Mouse (Mus musculus): ENCODE results near the gene Zcchc24.
"Not testable (repeated sequence)": the region's sequence is repeated elsewhere in the genome, so short reads cannot be mapped to it uniquely, and the experiment has no call there.

Zcchc24 gene

DNA sequence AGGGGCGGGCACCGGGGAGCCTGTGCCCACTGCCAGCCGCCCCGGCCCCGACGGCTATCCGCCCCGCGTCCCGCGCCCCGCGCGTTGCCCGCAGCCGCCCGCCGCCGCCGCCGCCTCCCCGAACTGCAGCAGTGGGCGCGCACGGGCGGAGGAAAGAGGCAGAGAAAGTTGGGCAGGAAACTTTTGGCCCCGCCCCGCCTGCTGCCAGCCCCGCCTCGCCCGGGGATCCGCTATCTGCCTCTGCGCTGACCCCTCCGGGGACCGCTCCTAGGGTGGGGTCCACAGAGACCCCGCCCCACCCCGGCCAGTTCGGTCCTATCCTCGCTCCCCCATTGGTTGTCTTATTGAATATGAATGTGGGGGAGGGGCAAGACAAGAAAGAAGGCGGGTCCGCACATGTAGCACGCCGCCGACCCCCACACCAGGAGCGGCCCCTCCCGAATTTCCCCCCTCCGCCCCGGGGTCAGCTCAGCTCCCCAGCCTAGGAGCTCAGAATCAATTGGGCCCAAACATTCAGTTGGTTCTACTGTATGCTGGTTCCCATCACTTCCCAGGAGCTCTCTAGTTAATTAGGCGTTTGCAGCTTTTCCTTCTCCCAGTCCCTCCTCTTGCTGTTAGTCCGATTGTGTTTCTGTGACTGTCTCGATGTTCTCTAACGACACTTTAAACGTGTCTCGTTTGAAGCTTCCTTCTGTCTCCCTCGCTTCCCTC lies at the start of gene Zcchc24:
Gene Zcchc24, minus strand, starts transcription at position 125 of the 711 bp plus-strand sequence.
- DNase-seq (ENCODE audit: extremely low spot score), result peak; percentile 97

DNA sequence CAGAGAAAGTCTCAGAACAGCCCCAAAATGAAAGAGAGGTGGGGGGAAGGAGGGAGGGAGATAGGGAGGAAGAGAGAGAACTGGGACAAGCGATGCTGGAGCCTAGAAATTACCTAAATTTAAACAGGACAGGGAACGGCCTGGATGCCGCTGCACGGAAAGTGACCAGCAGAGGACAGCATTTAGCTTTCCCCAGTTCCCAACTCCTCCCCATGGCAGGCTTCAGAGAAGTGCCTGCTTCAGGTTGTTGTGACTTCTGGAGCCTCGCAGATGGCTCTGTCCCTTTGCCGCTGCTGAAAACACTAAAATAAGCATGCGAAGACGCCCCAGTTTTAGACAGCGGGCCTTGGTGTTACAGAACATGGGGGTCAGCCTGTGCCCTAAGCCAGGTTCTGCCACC lies 47.6 kb upstream of the Zcchc24 start:
- DNase-seq (ENCODE audit: extremely low spot score), result peak; percentile 67

DNA sequence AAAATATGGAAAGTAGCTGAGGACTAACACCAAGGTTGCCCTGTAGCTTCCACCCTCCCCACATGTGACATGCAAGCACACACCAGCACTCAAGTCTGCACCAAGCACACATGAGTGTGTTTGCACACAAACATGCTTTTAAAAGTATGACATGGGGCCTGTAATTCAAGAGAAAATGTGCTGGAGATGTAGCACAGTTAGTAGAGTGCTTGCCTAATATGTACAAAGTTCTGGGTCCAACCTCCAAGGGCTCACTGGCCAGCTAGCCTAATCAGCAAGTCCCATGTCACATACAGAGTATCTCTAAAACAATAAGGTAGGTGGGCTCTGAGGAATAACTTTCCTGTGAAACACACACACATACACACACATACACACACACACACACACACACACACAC lies 45.3 kb upstream of the Zcchc24 start:
- DNase-seq (ENCODE audit: extremely low spot score), result no peak

DNA sequence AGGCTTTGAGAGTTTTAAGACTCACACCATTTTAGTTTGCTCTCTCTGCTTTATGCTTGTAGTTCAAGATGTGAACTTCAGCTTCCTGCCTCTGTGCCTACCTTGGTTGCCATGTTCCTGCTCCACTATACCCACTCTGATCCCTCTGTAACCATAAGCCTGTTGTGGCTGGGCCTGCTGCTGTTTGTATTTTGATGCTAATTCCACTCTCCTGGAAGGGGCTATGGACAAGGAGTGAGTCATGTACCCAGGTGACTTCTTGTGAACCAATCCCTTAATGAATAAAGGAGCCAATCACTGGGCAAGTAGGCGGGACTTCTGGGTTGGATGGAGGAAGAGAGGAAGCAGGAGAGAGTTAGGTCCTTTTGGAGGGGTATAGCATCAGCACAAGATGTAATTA lies 42.2 kb upstream of the Zcchc24 start:
- not testable (repeated sequence) for DNase-seq (ENCODE audit: extremely low spot score)

DNA sequence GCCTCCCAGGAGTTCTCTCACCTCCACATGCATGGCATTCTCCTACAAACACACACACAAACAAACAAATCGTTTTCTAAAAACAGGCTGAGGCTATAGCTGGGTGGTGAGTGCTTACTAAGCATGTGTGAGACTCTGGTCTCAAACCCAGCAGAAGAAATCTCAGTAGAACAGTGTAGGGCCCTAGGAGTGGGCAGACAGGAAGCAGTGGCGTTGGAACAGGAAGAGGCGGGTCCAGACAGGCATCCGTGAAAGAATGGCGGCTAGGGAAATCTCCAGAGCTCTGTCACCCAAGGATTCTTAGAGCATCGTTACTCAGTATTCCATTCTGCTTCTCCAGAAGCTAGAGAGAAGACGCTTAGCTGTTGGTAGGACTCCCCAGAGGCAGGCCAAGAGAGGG lies 37.7 kb upstream of the Zcchc24 start:
- no peak for DNase-seq (ENCODE audit: extremely low spot score)

DNA sequence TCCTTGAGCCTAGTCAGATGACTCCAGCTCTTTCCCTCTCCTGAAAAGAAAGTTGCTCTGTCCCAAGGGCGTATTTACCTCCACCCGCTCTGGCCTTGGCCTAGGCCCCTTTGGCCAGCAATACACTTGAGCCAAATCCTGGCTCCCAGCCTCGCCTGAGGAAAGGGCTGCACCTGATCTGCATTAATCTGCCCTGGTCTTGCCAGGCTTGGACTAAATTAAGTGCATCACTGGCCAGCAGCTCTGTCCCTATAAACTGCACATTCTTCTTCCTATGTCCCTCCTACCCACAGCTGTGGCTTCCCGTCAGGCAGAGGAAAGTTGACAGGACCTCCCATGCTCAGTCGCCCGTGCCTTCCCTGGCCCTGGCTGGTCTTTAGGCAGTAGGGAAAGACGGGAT lies 37.0 kb upstream of the Zcchc24 start:
- no peak for DNase-seq (ENCODE audit: extremely low spot score)

DNA sequence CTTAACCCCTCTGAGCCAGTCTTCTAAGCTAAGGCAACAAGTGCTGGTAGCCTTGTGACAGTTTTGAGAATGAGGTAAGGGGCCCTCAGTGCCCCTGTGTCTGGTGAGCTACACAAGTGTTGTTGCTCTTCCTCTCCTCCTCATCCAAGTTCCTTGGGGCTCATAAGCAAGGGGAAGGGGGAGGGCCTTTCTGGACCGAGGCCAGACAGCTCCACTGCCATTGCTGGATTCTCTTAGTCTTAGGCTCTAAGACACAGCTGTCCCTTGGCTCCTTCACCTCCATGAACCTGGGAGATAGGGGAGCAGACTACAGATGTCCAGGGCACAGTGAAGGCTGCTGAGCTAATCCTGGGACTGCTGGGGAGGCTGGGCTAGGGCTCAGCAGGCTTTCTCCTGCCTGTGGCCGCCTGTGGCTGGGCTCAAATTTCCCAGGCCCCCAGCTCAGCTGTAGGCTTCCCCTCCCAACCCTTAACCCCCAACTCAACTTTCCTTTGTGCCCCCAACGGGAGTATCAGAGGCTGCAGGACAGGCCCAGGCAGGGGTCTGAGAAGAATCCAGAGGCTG lies 34.5 kb upstream of the Zcchc24 start:
- no peak for DNase-seq (ENCODE audit: extremely low spot score)

DNA sequence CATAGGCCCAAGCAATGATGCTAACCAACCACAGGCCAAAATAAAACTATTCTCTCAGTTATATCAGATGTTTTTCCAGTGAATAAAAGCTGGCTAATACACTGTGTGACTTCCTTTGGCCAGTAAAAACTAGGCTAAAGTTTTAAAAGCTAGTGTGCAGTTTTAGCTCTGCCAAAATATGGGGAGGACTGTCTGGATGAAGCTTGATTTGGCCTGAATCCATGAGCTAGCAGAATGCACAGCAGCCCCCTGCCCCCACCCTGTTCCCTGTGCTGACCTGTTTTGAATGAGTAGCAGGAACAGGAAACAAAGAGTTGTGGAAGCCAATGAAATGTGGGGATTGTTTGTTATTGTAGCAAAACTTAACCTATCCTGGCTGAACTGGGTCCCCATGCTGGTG lies 33.7 kb upstream of the Zcchc24 start:
- no peak for DNase-seq (ENCODE audit: extremely low spot score)

DNA sequence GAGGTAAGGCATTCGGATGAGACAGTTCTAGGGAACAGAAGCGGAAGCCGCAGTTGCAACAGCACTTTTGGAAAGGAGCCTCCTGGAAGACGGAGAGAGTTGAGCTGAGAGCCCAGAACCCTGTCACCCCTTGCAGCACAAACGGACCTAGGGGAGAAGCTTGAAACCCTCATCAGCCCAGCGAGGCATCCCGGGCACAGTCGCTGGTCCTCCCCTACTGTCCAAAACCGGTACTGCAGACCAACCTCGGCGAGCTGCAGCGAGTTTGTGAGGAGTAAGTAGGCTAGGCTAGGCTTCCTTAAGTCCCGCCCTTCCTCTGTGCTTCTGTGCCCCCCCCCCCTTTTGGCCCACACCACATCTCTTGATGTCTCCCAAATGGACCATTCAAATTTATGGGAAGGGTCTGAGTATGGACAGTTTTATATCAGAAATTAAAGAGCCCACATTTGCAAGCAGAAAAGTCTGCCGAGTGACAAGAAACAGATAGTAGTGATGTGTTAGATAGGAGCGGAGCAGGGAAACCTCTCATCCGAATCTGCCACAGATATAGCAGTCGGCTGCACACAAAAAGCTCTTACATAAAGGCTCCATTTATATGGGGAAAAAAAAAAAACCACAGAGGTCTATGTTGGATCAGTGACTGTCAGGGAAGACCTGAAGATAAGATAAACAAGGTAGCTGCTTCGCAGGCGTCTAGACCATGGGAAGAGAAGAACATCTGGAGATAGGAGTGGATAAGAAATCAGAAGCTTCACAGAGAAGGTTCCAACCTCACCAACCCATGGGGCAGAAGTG lies 31.5 kb upstream of the Zcchc24 start:
- peak; percentile 90 for DNase-seq (ENCODE audit: extremely low spot score)

DNA sequence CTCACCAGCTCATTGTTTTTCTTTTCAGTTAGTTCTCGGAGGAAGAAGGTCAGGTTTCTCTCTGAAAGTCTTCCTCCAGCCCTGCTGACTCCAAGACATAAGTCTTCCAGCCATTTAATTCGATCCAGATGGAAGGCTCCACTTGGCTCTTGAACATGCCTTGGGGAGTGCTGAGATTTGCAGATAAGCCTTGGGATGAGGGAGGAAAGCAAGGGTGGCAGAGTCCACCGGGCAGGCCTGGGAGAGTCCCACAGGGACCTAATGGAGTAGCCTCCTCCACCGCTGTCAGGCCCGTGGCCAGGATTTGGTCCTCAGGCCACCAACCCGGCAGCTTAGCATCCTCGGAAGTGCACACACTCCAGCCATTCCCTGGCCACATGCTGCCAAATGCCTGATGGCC lies 27.8 kb upstream of the Zcchc24 start:
- peak; percentile 41 for DNase-seq (ENCODE audit: extremely low spot score)

DNA sequence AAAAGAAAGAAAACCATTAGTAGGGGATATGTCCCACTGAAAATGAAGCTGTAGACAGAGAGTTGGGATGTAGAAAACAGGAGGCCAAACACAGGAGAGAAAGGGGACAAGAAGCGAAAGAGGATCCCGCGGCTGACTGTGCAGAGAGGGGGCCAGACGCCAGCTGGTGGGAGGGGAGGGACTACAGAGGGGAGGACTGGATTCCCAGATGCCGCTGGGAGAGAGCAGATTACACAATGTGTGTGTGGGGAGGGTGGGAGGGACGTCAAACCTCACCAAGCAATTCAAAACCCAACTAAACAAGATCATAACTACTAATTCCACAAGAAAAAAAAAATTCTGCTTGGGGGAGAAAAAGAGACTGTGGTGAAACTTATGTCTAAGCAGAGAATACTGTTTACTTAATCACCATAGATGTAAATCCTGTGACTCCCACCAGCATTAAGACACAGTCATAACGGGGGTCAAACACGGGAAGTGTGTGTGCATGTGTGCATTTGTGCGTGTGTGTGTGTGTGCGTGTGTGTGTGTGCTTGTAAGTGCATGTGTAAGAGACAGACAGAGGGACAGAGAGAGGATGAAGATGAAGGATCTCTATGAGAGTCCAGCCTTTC lies 26.8 kb upstream of the Zcchc24 start:
- peak; percentile 38 for DNase-seq (ENCODE audit: extremely low spot score)

DNA sequence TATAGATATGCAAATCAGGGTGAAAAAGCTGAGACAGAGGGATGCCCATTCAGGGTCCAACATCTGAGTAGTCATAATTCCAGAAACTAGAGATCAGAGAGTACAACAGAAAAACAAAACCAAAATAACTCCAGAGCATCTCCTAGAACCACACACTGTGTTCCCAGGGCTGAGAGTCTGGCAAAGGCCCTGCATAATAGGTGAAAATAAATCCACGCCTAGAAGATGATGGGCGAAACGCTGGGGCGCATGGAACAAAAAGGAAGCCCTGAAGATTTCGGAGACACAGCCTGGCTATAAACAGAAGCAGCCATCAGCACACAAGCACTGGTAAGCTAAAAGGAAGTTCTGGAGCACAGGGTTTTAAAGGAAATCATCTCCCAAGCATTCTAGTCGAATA lies 26.2 kb upstream of the Zcchc24 start:
- DNase-seq (ENCODE audit: extremely low spot score), result no peak

DNA sequence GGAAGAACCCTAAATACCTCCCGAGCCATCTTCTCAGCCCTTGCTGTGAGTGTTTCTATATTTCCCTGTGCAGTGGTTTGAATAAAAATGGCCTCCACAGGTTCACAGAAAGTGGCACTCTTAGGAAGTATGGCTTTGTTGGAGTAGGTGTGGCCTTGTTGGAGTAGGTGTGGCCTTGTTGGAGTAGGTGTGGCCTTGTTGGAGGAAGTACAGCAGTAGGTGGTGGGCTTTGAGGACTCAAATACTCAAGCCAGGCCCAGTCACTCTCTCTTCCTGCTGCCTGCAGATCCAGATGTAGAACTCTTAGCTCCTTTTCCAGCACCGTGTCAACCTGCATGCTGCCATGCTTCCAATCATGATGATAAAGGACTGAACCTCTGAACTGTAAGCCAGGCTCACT lies 25.5 kb upstream of the Zcchc24 start:
- no peak for DNase-seq (ENCODE audit: extremely low spot score)

DNA sequence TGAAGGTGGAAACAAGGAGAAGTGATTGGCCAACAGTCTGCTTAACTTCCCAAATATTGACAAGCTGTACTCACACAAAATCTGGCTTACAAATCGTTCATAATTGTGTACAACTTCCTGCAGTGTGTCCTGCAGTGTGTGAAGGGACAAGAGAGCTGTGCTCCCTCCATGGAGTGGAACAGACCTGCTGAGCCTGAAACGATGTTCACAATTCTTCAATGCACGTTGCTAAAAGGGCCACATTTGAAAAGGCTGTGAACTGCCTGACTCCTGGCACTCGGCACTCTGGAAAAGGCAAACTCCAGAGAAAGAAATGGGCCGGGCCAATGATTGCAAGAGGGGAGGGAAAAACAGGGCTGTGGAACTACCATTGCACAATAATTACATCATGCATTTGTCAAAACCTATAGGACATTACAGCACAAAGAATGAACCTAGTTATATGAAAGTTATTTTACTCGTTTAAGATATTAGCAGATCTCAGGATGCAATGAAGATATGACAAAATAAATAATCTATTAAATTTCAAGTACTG lies 22.0 kb upstream of the Zcchc24 start:
- no peak for DNase-seq (ENCODE audit: extremely low spot score)

DNA sequence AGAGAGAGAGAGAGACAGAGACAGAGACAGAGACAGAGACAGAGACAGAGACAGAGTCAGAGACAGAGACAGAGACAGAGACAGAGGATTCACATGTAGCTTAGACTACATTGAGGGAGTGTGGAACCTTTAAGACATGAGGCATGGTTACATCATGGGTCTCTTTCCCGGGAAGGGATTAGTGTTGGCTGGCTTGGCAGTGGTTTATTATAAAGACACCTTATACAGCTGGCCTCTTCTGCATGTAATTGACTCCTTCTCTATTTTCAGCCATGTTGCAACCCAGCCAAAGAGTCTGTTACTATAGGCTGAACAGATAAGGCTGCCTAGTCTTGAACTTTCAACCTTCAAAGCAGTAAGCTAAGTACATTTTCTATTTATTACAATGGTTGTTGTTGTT lies 21.1 kb upstream of the Zcchc24 start:
- no peak for DNase-seq (ENCODE audit: extremely low spot score)

DNA sequence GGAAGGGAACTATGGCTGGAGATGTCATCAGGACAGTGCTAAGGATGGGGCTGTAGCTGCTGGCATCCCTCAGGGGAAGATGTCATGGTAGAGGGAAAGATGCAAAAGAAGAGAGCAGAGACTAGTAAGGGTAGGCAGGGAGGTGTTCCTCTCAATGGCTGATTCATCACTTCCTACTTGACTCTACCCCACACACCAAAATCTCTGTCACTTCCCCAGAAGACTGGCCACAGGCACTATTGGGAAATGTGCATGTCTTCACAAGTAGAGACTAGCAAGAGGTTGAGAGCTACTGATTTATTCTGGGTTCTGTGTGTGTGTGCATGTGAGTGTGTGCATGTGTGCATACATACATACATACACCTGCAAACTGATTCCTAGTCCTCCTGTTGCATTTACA lies 20.4 kb upstream of the Zcchc24 start:
- DNase-seq (ENCODE audit: extremely low spot score), result no peak

DNA sequence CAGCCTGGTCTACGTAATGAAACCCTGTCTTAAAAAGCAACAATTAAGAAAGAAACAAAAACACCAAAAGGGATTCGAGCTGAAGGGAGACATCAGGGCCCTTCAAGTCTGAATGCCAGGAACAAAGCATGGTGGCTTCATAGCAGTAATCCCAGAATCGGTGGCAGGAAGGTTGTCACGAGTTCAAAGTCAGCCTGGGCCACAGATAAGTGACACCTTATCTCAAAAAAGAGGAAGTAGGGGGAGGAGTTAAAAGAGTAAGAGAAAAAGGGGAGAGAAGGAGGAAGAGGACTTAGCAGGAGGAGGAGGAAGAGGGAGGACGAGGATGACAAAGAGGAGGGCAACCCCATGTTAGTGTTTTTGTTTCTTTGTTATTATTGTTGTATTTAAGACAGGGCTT lies 19.4 kb upstream of the Zcchc24 start:
- no peak for DNase-seq (ENCODE audit: extremely low spot score)

DNA sequence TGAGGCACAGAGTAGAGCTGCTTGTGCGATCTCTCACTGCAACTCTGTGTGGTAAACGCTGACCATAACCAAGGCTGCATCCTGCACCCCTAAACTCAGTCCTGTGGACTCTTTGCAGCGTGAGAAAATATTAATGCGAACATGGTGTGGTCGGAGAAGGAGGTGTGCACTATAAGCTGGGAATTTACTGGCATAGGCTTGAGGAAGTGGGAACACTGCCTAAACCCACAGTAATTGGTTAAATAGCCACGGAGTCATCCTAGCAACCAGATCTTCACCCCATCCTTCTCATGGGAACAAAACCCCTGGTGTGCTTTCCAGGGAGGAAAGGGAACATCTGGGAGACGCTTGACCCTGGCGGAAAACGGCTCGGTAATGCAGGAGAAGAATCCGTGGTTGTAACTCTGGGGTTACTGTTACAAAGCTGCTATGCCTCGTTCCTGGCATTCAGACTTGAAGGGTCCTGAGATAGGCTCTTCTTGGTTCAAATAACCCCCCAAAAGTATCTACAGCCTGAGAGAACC lies 18.6 kb upstream of the Zcchc24 start:
- no peak for DNase-seq (ENCODE audit: extremely low spot score)

DNA sequence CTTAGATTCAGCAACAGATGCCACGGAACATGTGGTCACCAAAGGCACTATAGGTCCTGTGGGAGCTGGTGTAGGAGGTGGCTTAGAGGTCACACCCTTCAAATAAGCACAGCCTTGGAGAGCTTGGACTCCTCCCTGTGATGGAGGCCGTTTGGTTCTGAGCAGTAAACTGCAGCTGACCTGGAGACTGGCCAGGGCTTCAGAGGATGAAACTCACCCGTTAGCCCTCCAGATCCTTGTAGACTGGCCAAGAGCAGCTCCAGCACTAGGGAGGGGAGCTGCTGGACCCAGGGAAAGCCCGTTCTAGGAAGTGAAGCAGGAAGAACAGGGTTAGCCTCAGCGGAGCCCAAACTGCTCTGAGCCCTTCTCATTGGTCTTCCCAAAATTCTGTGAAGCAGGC lies 18.1 kb upstream of the Zcchc24 start:
- no peak for DNase-seq (ENCODE audit: extremely low spot score)

DNA sequence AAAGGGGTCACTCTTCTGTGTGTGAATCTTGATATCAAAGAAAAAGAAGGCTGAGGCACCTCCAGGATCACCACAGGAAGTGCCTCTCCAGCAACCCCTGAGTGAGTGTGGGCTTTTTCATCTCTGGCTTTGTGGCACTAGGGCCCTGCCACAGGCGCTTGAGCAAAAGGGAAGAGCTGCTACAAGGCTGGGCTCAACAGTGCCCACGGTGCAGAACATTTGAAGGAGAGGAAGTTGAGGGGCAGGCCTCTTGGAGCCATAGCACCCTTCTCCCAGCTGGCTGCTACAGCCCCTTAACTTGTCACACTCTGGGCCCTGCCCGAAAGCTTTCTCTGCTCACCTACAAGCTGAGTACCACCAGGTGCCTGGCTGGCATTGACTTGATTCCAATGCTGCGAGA lies 16.4 kb upstream of the Zcchc24 start:
- DNase-seq (ENCODE audit: extremely low spot score), result no peak

DNA sequence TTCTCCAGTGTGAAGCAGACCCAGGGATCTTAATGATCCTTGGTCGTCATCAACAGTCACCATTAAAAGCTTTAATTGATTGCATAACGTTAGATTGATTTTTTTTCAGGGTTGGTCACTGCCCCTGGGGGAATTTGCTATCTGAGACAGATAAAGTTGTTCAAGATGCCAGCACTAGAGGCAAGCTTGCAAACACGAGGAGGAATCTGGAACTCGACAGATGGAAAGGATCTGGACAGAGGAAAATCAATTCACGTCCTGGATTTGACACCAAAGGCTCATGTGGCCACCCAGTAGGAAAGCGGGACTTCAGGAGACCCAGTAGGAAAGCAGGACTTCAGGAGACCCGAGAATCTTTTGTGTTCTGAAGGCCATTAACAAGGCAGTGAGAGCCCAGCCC lies 14.4 kb upstream of the Zcchc24 start:
- no peak for DNase-seq (ENCODE audit: extremely low spot score)

DNA sequence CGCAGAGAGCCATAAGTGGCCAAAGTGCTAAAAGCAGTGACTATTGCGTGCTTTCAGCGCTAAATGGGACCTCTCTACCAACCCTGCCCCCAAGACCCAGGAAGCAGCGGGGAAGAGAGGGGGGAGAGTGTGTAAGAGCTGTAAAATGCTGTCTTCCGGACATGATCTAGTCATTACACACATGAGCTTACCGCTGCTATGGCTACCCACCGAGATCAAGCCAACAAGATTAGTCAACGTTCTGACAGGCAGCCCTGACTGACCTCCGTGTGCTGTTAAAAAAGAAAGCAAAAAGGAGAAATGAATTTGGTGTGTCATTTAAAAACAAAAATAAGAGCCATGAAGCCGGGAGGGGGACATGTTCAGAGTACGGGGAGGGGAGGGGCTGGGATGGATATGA lies 11.8 kb upstream of the Zcchc24 start:
- DNase-seq (ENCODE audit: extremely low spot score), result no peak
